Mouse (Mus musculus): ENCODE measurements around the gene Clec18a. TPM values are rescaled to one million over a fixed set of nuclear protein-coding genes. Genes with fewer than 3 reads are reported as not detected.

Clec18a gene
- 2.8 TPM for polyA plus RNA-seq (2014; fragmentation: Illumina TruSeq; extraction: RNeasy Lipid Tissue Mini Kit (QIAGEN cat#74804); ENCODE audit: low read depth, low replicate concordance)

GRCm38 (mm10) chr8:111092326-111092725 lies at the start of gene Clec18a:
Clec18a (minus strand) TSS chr8:111092426.

GRCm38 (mm10) chr8:111093865-111094718 lies 1.9 kb upstream of the Clec18a start, which contains the start of gene Pdpr:
Pdpr (plus strand) TSS chr8:111094630.

DNA sequence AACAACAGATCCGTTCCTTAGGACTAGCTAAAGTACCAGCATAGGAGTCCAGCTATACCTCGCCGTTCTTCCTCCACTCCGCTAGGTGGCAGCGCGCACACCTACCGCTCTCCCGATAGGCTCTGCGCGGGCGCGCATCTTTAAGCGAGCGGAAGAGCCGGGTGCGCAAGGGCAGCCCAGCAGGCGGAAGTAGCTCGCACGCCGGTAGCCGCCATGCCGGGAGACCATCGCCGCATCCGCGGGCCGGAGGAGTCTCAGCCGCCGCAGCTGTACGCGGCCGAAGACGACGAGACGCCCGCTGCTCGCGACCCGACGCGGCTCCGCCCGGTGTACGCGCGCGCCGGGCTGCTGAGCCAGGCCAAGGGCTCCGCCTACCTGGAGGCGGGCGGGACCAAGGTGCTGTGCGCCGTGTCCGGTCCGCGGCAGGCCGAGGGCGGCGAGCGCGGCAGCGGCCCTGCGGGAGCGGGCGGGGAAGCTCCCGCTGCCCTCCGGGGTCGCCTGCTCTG lies 36.0 kb downstream of the Clec18a start, which contains the start of gene Exosc6:
Gene Exosc6 (plus strand): TSS at position 182 of the 506 bp plus-strand sequence.

DNA sequence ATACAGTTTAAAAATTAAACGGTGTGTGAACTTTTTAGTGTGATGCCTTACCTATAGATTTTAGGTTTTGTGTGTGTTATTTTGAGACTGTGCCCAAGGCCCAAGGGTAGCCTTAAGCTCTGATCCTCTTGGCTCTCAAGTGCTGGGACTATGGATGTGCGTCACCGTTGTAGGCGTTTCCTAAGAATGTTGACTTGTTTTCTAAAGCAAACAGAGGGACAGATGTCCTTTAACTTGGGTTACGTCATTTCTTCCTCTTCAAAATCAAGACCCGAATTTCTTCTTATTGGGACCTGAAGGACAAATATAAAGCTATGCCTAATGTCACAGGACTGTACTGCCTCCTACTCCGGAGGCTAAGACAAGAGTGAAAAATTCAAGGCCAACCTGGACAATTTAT lies 59.3 kb downstream of the Clec18a start, which contains the start of gene Aars:
Gene Aars (plus strand): TSS at position 229 of the 400 bp plus-strand sequence.

GRCm38 (mm10) chr8:111031572-111031971 lies 60.7 kb downstream of the Clec18a start, which contains the start of gene Ddx19b:
Ddx19b (minus strand) TSS chr8:111031751.

Other genes starting within 250 kb of the Clec18a start
- gene Cog4, start 245.8 kb downstream of the Clec18a start, polyA plus RNA-seq (2014; fragmentation: Illumina TruSeq; extraction: RNeasy Lipid Tissue Mini Kit (QIAGEN cat#74804); ENCODE audit: low read depth, low replicate concordance): 54.9 TPM
- 30.5 TPM for gene Sf3b3, start 245.6 kb downstream of the Clec18a start, polyA plus RNA-seq (2014; fragmentation: Illumina TruSeq; extraction: RNeasy Lipid Tissue Mini Kit (QIAGEN cat#74804); ENCODE audit: low read depth, low replicate concordance)
- gene Fuk, start 189.9 kb downstream of the Clec18a start, polyA plus RNA-seq (2014; fragmentation: Illumina TruSeq; extraction: RNeasy Lipid Tissue Mini Kit (QIAGEN cat#74804); ENCODE audit: low read depth, low replicate concordance): 4.2 TPM
- gene St3gal2, start 172.5 kb downstream of the Clec18a start, polyA plus RNA-seq (2014; fragmentation: Illumina TruSeq; extraction: RNeasy Lipid Tissue Mini Kit (QIAGEN cat#74804); ENCODE audit: low read depth, low replicate concordance): 14.7 TPM
- gene Ddx19a, start 94.6 kb downstream of the Clec18a start, polyA plus RNA-seq (2014; fragmentation: Illumina TruSeq; extraction: RNeasy Lipid Tissue Mini Kit (QIAGEN cat#74804); ENCODE audit: low read depth, low replicate concordance): 27.1 TPM
- gene Ddx19b, start 60.7 kb downstream of the Clec18a start, polyA plus RNA-seq (2014; fragmentation: Illumina TruSeq; extraction: RNeasy Lipid Tissue Mini Kit (QIAGEN cat#74804); ENCODE audit: low read depth, low replicate concordance): 7.5 TPM
- 27.4 TPM for gene Aars, start 59.3 kb downstream of the Clec18a start, polyA plus RNA-seq (2014; fragmentation: Illumina TruSeq; extraction: RNeasy Lipid Tissue Mini Kit (QIAGEN cat#74804); ENCODE audit: low read depth, low replicate concordance)
- gene Exosc6, start 36.1 kb downstream of the Clec18a start, polyA plus RNA-seq (2014; fragmentation: Illumina TruSeq; extraction: RNeasy Lipid Tissue Mini Kit (QIAGEN cat#74804); ENCODE audit: low read depth, low replicate concordance): not detected
- gene Pdpr, start 2.2 kb upstream of the Clec18a start, polyA plus RNA-seq (2014; fragmentation: Illumina TruSeq; extraction: RNeasy Lipid Tissue Mini Kit (QIAGEN cat#74804); ENCODE audit: low read depth, low replicate concordance): 52.7 TPM
- 57.9 TPM for gene Glg1, start 166.8 kb upstream of the Clec18a start, polyA plus RNA-seq (2014; fragmentation: Illumina TruSeq; extraction: RNeasy Lipid Tissue Mini Kit (QIAGEN cat#74804); ENCODE audit: low read depth, low replicate concordance)
- 17.4 TPM for gene Rfwd3, start 207.8 kb upstream of the Clec18a start, polyA plus RNA-seq (2014; fragmentation: Illumina TruSeq; extraction: RNeasy Lipid Tissue Mini Kit (QIAGEN cat#74804); ENCODE audit: low read depth, low replicate concordance)
- 2.6 TPM for gene Mlkl, start 245.8 kb upstream of the Clec18a start, polyA plus RNA-seq (2014; fragmentation: Illumina TruSeq; extraction: RNeasy Lipid Tissue Mini Kit (QIAGEN cat#74804); ENCODE audit: low read depth, low replicate concordance)

Data from heart, adult 10 weeks (tissue).